Mouse (Mus musculus) C2C12 (cell line): ENCODE measurements around the gene Rps24. TPM values are rescaled to one million over a fixed set of nuclear protein-coding genes. Genes with fewer than 3 reads are reported as not detected.

Experiments used
- H3K27me3 ChIP-seq: one replicate; pipeline ENCODE4 v1.6.1; 2011; ENCODE audit not compliant: control insufficient read depth, insufficient read depth, insufficient read length
- H3K36me3 ChIP-seq: one replicate; pipeline ENCODE4 v1.6.1; 2011; ENCODE audit not compliant: control insufficient read depth, insufficient read depth
- H3K4me3 ChIP-seq: one replicate; pipeline ENCODE4 v1.5.1; 2011; ENCODE audit warnings: mild to moderate bottlenecking, control low read depth; ENCODE audit not compliant: poor library complexity, insufficient read depth, severe bottlenecking
- H3K79me2 ChIP-seq: one replicate; pipeline ENCODE4 v1.6.1; 2011; ENCODE audit not compliant: control insufficient read depth, insufficient read depth
- H3K79me3 ChIP-seq: one replicate; pipeline ENCODE4 v1.6.1; 2011; ENCODE audit warnings: low read depth, control low read depth
- H3ac ChIP-seq: one replicate; pipeline ENCODE3; 2011; ENCODE audit warnings: low read depth; ENCODE audit not compliant: control insufficient read depth, insufficient read length
- CTCF ChIP-seq: IDR thresholded peaks from one replicate; pipeline ENCODE4 v1.5.1; 2011; ENCODE audit not compliant: control insufficient read depth, insufficient read depth, insufficient read length
- FOSL1 ChIP-seq: IDR thresholded peaks from one replicate; pipeline ENCODE4 v1.8.0; 2011; ENCODE audit warnings: mild to moderate bottlenecking, low read length; ENCODE audit not compliant: poor library complexity, insufficient read depth, severe bottlenecking
- MAX ChIP-seq: IDR thresholded peaks from one replicate; pipeline ENCODE4 v1.6.1; 2011; ENCODE audit warnings: mild to moderate bottlenecking, control low read depth
- MYOD1 ChIP-seq: IDR thresholded peaks from one replicate; pipeline ENCODE4 v1.6.1; 2011; ENCODE audit warnings: low read depth; ENCODE audit not compliant: control insufficient read depth, insufficient read length
- MYOG ChIP-seq: IDR thresholded peaks from one replicate; pipeline ENCODE4 v1.6.1; 2011; ENCODE audit not compliant: control insufficient read depth, insufficient read length; ENCODE audit errors: extremely low read depth
- polyA plus RNA-seq: library from polyadenylated mRNA; unstranded; fragments of >200 nt; fragmentation: generic; extraction: Trizol; gene quantifications from one replicate; pipeline ENCODE4 v1.2.1, GENCODE M21; 2012; ENCODE audit warnings: missing spikeins

Gene Rps24
- polyA plus RNA-seq, 1 experiment: 3,018 TPM

- Histone ChIP-seq H3K79me3 (no peaks in the 10 kb centered on the region), H3K27me3 (peaks cover 4% of the 10 kb centered on the region), H3K4me3 (no peak overlapping the region), H3K79me2 (no peaks in the 10 kb centered on the region), H3ac (no peak overlapping the region), H3K36me3 (no peaks in the 10 kb centered on the region)
- TF ChIP-seq MYOD1 (no peak), FOSL1 (no peak), MYOG (no peak), MAX (no peak), CTCF (no peak)
These were observed 57.1 kb downstream of the Rps24 start for GRCm38 (mm10) chr14:24544057-24544456.

Other genes starting within 250 kb of the Rps24 start
- gene Dlg5, start 241.2 kb upstream of the Rps24 start, polyA plus RNA-seq: 59.6 TPM
- not detected for gene E330034G19Rik, start 193.9 kb upstream of the Rps24 start, polyA plus RNA-seq
- gene Polr3a, start 67 bp upstream of the Rps24 start, polyA plus RNA-seq: 12.3 TPM